Mouse (Mus musculus) mesoderm, embryonic 11.5 days (tissue): Measurements from ENCODE around the gene Dixdc1.

ENCODE experiments used
- DNase-seq: peaks from one replicate; pipeline ENCODE4 v3.0.0-alpha.2; 2012; ENCODE audit warnings: low read depth, low spot score

The Dixdc1 gene

GRCm38 (mm10) chr9:50700921-50701691 lies 38.2 kb downstream of the Dixdc1 start:
- no peak for DNase-seq

GRCm38 (mm10) chr9:50698418-50699409 lies 40.6 kb downstream of the Dixdc1 start:
- peak; percentile 23 for DNase-seq

GRCm38 (mm10) chr9:50697706-50698041 lies 41.6 kb downstream of the Dixdc1 start:
- peak; percentile 74 for DNase-seq

DNA sequence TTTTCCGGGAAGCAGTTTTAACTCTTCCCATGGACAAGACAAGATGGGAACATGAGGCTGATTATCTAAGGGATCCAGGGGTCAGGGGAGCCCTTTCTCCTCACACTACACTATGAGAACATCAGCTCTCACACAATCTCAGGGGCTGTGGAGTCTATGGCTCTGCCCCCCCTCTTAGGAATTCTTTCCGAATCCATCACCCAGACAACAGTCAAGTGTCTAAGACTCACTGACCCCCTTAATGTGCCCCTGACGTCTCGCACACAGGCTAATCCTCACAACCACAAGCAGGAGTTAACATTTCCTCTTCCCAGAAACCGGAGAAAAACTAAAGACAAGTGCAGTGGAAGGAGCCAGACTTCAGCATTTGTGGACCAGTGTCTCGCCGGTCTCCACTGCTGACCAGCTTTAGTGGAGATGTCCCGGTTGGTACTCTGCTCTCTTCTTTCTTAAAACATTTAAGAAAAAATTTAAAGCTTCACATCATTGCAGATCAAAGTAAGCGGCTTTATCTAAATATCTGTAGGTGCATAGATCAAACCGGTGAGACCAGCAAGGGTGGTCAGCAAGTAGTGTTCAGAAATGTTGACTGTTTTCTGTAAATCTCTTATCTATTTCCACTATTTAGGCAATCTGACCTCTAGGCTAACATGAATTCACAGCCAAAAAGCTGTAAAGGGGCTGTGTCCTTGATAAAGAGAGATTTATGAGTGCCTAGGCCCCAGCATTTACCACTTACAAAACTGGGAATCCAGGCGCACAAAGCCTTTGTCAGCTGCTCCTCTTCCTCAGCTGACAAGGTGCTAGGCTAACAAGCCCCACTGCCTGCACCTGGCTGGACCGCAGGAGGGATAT lies 42.2 kb downstream of the Dixdc1 start:
- peak; percentile 34 for DNase-seq

DNA sequence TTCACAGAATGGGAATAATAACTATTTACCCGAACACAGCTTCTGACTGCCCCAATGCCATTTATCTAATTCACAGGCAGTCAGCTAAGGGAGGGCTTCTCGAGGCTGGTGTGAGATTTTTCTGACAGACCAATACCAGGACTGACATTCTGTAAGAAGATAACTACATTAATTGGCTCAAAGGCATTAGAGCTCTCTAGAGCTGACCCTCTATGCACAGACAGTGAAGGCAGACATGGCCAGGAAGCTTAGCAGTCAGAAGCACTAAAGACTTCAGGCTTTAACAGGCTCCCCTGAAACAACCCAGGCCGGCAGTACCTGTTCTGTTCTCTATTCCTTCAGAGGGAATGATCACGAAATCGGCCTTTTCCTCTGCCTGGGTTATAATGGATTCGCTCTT lies 44.2 kb downstream of the Dixdc1 start:
- DNase-seq: no peak

- peak; percentile 65 for DNase-seq
Observed at GRCm38 (mm10) chr9:50693631-50694030, 45.7 kb downstream of the Dixdc1 start.

DNA sequence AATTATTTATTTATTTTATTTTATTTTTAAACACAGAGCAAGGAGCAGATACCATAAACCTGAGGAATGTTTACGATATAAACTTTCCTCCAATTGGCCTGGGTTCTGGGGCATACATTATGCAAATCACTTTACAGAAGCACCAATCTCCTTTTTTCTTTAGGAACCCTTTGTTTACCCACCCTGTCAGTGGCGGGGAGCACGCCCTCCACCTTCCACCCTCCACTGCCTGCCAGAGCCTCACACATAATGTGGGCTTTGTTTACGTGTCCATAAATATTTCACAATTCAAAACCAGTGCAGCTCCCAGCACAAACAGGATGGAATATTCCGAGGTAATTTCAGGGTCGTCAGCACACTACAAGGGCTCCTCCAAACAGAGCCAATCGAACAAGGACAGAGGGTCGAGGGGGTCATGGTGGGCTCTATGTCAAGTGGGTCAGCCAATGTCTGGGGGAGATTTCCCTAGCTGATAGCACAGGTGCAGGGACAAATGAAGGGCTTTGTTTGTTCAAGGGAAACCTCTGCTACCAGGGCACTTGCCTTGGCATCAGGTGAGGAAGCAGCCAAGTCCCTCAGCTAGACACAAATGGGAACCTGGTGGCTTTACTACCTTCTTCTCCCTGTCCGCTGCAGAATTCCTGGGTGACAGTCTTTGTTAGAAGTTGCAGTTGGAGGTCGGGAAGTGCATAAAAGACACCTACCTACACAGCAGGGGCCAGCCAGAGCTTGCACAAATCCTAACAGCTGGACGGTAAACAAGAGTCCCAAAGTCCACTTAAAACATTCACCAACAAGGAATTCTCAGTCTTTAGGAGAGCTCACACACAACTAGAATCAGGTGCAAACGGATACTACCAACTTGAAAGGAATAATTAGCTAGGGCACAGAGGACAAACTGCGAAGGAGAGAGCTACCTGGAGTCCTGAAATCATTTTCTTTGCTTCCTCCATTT lies 46.4 kb downstream of the Dixdc1 start:
- peak; percentile 40 for DNase-seq

GRCm38 (mm10) chr9:50686866-50687652 lies 52.3 kb downstream of the Dixdc1 start:
- DNase-seq: no peak

- no peak for DNase-seq
Observed at GRCm38 (mm10) chr9:50681727-50682126, 57.6 kb downstream of the Dixdc1 start.

GRCm38 (mm10) chr9:50679406-50679805 lies 59.9 kb downstream of the Dixdc1 start:
- DNase-seq: no peak

GRCm38 (mm10) chr9:50674771-50675170 lies 64.5 kb downstream of the Dixdc1 start:
- DNase-seq: no peak

DNA sequence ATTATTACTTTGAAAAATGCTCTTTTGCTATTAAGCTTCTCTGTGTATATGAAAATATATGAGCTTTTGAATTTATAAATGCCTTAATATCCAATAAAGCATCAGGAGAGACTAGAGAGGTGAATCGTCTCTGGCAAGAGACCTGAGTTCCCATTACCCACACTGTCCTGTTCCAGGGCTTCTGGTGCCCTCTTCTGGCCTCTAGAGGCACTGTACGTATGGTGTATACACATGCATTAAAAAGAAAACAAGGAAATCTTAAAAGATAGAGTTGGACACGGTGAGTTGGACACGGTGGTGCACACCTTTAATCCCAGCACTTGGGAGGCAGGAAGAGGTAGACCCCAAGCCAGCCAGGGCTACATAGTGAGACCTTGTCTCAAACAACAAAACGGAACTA lies 68.6 kb downstream of the Dixdc1 start:
- peak; percentile 49 for DNase-seq

DNA sequence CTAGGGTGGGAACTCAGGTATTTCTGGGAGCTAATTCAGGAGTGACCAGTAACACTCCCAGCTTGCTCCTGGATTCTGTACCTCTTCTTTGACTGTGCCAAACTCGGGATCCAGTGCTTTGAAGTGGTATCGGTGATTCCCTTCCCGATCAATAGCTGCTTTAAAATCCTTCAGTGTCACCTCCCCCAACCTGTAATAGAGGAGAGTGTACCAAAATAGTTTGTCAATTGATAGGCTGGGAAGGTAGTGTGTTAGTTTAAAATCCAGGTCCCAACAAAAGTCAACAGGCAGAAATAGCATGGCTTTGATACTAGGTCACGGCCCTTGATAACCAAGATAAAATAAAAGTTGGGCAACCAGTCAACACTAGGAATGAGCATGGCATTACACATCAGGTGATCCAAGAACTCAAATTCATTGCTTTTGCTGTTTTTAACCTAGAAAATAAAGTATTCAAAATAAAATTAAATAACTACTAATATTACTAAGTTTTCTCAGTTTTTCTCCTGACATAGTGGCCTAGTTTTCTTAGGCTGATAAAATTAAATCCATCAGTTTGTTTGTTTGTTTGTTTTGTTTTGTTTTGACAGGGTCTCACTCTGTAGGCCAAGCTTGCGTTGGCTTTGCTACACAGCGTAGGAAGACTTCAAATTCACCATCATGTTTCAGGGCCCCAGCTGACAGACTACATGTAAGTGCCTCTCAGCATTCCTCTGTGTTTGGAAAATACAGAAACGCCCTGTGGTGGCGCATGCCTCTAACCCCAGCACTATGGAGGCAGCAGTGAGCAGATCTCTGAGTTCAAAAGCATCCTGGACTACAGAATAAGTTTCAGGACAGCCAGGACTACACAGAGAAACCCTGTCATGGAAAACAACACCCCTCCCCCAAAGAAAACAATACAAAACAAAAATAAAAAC lies 71.5 kb downstream of the Dixdc1 start:
- no peak for DNase-seq

DNA sequence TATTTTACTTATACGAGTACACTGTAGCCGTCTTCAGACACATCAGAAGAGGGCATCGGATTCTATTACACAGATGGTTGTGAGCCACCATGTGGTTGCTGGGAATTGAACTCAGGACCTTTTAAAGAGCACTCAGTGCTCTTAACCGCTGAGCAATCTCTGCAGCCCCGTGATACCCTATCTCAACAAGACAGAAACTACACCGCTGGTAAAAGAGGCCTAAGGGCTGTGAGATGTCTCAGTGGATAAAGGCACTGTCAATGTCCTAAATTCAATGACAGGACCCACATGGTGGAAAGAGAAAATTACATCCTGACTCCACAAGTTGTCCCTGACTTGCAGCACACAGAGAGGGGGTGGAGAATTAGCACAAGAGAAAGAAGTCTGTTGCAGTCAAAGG lies 72.9 kb downstream of the Dixdc1 start:
- DNase-seq: no peak

DNA sequence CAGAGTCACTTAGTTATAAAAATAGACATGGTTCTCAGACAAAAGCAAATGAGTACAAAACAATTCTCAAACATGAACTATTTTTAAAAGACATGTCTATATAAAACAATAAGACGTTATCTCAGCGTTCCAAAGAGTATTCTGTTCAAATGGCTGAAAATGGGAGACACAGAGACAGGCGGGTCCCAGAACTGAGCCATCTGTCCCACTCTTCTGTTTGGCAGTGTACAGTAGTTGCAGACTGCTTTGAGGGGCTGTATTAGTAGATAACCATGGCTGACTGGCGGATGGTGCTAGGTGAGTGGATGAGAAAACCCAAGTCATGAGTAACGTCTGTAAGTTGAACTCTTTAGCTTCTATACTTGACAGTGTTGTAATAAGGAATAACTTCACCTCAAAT lies 74.5 kb downstream of the Dixdc1 start:
- no peak for DNase-seq

GRCm38 (mm10) chr9:50660431-50660830 lies 78.9 kb downstream of the Dixdc1 start:
- peak; percentile 19 for DNase-seq

GRCm38 (mm10) chr9:50659392-50660217 lies 79.7 kb downstream of the Dixdc1 start, which contains the start of gene Dlat:
TSS of gene Dlat (minus strand) at chr9:50659780.
- DNase-seq: peak; percentile 94

GRCm38 (mm10) chr9:50658941-50659388 lies 80.4 kb downstream of the Dixdc1 start:
- DNase-seq: no peak
